Mouse (Mus musculus) thymus, postnatal 14 days (tissue): ENCODE data around the gene Klhl40.
A peak's percentile ranks its signal among the peaks of the same experiment; 100 is the strongest.

ENCODE experiments used
- DNase-seq: peaks from one replicate; pipeline ENCODE4 v3.0.0; 2021

Klhl40 gene

DNA sequence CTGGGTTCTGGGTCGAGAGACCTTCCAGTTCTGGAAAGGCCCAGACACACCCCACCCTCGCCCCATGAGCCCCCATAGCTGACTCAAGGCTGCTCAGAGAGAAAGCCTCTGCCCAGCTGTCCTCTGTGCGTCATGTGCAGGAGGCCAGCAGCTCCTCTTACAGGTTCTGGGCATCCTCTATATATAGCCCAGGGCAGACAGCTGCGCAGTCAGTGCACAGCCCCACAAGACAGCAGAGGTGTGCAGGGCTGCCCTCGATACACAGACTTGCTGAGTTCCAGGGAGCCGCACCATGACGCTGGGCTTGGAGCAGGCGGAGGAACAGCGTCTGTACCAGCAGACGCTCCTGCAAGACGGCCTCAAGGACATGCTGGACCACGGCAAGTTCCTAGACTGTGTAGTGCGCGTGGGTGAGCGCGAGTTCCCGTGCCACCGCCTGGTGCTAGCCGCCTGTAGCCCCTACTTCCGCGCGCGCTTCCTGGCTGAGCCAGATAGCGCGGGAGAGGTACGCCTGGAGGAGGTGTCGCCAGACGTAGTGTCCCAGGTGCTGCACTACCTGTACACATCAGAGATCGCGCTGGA is at the start of gene Klhl40:
Klhl40 (plus strand) TSS at position 124 of the 582 bp plus-strand sequence.
- no peak for DNase-seq

DNA sequence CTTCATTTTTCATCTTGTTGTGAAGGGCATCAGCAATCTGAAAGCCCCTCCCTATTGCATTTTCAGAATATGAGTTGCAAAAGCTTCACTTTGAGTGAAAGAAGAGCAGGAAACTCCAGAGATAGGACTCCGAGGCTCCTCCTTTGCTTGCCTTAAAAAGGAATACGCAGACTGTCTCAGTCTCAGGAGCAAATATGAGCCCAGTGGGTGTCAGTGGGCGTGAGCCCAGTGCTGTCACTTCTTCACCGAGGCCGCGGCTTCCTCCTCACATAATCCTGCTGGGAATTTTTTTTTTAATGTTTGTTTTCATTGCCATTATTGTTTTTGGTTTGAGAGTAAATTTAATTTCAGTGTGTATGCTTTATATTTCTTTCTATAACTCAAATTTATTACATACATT is 36.9 kb upstream of the Klhl40 start:
- DNase-seq, result no peak

DNA sequence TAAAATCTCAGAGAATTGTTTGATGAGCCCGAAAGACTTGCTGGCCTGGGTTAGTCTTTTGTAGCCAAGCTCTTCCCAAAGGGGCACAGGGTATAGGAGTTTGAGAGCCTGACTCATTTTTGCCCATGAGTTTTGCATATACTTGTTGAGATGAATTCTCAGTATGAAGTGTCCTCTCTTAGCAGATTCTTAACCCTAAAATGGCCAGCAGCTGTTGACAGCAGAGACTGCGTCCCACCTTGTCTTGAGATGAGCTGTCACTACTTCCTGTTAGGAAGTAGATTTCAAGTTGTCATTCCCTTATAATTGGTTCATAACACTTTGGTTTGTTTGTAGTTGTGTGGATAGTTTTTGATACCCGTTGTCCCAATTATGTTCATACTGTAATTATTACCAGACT is 36.2 kb upstream of the Klhl40 start:
- no peak for DNase-seq

GRCm38 (mm10) chr9:121744051-121744450 is 33.4 kb upstream of the Klhl40 start:
- DNase-seq, result no peak

DNA sequence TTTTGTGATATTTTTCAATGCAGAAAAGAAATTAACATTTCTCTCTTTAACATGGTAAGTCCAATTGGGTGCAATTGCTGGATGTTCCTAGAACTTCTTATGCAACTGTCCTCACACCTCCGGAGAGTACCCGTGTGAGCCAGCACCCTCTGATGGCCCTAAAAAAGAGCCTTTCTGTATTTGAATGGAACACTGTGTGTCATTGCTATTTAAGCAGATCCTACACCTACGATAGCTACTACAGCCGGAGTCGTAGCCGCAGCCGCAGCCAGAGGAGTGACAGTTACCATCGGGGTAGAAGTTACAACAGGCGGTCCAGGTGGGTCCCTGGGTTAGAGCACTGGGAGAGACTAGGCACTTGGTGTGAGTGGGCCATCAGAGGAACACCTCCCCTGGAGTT is 24.6 kb upstream of the Klhl40 start:
- DNase-seq, result no peak

GRCm38 (mm10) chr9:121754624-121755023 is 22.8 kb upstream of the Klhl40 start:
- DNase-seq, result no peak

- DNase-seq, result no peak
These were observed 20.6 kb upstream of the Klhl40 start for GRCm38 (mm10) chr9:121756785-121757184.

- DNase-seq, result peak; percentile 32
These were observed 20.0 kb upstream of the Klhl40 start for GRCm38 (mm10) chr9:121757432-121757831.

DNA sequence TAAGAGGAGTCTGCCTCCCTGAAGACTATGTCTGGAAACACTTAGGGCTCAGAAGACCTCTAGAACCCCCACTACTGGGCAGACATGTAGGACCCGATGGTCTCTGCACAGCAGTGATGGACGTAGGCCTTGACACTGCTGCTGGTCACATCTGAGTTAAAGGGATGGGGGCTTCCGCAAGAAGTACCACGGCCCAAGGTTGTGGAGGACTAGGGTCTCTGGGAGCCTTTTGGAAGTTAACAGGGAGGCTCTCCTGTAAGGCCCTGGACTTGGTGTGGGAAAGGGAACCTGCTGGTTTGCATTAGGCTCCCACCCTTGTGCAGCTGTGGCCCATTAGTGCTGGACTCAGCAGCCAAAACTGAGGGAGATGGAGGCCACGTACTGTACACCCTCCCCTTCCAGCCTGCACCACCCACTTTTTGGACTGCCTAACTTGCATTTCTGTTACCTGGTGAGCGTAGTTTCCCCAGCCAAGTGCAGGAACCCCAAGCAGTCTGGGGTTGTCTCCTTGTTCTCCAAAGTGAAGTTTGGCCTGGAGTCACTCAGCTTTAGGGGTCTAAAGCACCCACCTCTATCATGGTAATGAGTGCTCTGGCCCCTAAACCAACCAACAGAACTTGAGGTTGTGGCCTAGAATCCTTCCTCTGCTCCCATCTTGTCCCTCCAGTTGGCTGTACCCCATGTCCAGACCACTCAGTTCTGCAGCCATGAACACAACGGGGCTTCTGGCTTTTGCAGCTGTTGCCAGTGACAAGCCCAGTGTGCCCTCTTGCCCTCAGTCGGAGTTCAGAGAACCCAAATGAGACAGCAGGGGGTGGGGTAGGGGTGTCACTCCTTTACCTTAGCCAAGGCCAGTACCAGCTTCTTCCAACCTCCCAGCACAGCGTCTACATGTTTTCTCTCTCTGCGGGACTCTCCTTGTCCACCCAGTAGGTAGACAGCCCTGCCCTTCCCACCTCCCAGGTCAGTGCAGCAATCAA is 19.3 kb upstream of the Klhl40 start:
- no peak for DNase-seq

DNA sequence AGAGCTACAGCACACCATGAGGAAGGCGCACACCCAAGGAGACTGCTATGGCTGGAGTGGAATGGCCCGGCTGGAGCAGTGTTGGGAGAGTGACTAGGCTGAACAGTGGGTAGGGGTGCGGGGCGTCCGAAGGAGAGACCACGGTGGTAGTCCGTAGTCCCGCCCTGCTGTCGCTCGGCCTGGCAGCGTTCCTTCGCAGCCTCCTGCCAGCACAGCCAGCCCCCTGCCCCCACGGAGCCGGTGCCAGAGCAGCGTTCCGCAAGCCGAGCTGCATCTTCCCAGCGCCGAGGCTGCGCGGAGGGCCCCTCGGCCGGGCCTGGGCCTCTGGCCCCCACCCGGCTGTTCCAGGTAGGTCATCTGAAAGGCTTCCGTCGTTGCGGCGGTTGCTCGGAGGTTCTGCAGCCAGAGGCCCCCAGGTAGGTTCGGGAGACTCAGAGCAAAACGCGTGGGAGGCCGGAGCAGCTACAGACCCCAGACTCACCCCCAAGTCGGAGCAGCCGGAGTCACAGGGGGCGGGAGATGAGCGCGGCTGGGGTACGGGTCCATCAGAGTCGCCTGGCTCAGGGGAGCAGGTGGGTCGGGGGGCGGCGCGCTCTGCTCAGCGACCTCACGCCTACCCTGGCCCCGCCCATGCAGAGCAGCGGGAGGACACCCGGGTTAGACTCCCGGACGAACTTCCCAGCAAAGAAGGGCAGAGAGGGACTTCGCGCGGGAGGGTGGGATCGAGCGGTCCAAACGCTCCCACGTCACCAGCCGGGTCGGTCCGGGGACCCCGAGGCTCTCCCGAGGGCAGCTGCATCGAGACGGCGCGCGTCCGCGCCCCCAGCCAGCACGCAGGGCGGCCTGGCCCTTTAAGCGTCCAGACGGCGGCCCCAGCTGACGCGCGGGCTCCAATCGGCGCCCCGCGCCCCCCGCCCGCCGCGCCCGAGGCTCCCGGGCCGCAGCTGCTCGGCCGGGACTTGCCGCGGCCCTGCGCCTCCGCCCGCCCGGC is 18.0 kb upstream of the Klhl40 start, which contains the start of gene Zfp651:
Zfp651 (plus strand) TSS at position 240 of the 991 bp plus-strand sequence.
- DNase-seq, result peak; percentile 31

GRCm38 (mm10) chr9:121760271-121761090 is 16.9 kb upstream of the Klhl40 start:
- peak; percentile 60 for DNase-seq

DNA sequence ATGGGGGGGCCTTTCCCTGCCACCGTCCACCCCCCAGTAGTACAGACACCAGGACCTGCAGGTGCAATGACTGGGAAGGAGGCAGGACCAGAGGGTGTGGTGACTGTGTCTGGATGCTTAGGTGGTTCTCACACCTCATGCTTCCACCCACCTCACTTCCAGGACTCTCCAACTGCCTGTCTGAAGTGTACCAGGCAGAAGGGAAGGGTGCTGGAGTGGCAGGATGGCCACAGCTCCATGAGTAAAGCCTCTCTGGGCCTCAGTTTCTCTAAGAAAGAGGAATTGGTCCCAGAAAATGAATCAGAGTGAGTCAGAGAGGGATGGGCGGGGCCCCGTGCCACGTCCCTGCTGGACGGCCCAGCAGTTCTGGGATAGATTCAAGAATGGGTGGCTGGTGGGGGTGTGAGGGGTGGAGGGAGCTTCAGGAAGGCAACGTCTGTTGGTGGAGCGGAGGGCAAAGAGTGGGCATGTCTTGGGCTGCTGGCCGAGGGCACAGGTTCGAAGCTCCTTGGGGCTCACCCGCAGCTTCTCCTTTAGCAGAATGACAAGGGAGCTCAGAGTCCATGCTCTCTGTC is 16.2 kb upstream of the Klhl40 start:
- DNase-seq, result no peak

GRCm38 (mm10) chr9:121761787-121762186 is 15.6 kb upstream of the Klhl40 start:
- DNase-seq, result no peak

- no peak for DNase-seq
These were observed 15.2 kb upstream of the Klhl40 start for GRCm38 (mm10) chr9:121762248-121762647.

GRCm38 (mm10) chr9:121762761-121763160 is 14.6 kb upstream of the Klhl40 start:
- no peak for DNase-seq

- no peak for DNase-seq
These were observed 13.7 kb upstream of the Klhl40 start for GRCm38 (mm10) chr9:121763716-121764115.

- no peak for DNase-seq
These were observed 12.1 kb upstream of the Klhl40 start for GRCm38 (mm10) chr9:121765166-121765855.

- no peak for DNase-seq
These were observed 5.0 kb upstream of the Klhl40 start for GRCm38 (mm10) chr9:121772412-121772811.

- DNase-seq, result no peak
These were observed 1.5 kb upstream of the Klhl40 start for GRCm38 (mm10) chr9:121775951-121776350.

- DNase-seq, result no peak
These were observed 896 bp upstream of the Klhl40 start for GRCm38 (mm10) chr9:121776511-121776910.

DNA sequence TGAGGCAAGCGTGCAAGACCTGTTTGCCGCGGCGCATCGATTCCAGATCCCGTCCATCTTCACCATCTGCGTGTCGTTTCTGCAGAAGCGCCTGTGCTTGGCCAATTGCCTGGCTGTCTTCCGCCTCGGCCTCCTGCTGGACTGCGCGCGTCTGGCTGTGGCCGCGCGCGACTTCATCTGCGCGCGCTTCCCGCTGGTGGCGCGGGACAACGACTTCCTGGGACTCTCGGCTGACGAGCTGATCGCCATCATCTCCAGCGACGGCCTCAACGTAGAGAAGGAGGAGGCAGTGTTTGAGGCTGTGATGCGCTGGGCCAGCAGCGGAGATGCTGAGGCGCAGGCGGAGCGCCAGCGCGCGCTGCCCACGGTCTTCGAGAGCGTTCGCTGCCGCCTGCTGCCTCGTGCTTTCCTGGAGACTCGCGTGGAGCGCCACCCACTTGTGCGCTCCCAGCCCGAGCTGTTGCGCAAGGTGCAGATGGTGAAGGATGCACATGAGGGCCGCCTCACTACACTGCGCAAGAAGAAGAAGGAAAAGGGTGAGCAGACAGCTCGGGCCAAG is 738 bp downstream of the Klhl40 start:
- DNase-seq, result no peak
